Mouse (Mus musculus): ENCODE measurements at regions not wholly inside any gene's neighbourhood (a gene's known extent, or its start where the extent isn't known, plus 50 kb on each side); places are given as distances from the start of the nearest gene placed in this dataset.

DNA sequence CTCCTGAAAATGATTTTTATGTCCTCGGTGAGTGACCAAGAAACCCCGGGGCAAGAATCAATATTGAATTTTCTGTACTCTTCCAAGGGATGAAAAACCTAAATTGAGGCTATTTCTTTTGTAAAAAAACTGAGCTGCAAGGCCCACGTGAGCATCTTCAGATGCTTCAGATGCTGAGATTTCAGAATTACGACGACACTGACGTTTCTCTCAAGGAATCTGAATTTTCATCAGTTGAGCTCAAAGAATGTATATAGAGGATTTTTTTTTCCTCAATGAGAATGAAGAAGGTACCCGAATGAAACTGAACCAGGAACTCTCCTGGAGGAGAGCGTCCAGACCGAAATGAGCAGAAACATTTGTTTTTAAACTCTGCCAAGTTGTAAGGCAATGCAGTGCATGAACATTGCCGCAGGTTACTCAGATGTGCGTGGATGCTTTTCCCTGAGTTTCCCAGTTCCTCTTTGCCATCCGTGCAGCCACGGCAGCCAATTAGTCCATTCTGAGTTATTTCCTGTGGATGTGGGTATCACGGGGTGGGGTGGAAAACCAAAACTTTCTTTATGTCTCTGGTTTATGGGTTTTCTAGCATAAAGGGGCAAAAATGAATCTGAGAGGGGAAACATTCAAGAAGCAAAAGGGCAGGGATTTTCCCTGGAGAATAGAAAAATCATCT is 69.9 kb downstream of the A730009L09Rik start:
- no peak for TF ChIP-seq EP300 (IDR thresholded peaks at IDR 0.05)
- no peak for TF ChIP-seq CTCF (IDR thresholded peaks at IDR 0.05)

Data from lung, postnatal 0 days (tissue).